Mouse (Mus musculus) brown adipose tissue, adult 24 weeks (tissue): ENCODE results near the gene Eif6. TPM values are rescaled to one million over a fixed set of nuclear protein-coding genes. Genes with fewer than 3 reads are reported as not detected.
"Not testable (repeated sequence)": the region's sequence is repeated elsewhere in the genome, so short reads cannot be mapped to it uniquely, and the experiment has no call there.

Experiments
- H3K27ac ChIP-seq: fragments of 200-500 bp; replicated peaks from 2 replicates; pipeline ENCODE4 v1.5.1; 2012; ENCODE audit warnings: low read depth, mild to moderate bottlenecking, low read length
- H3K4me1 ChIP-seq: fragments of 200-500 bp; 2 replicates; pipeline ENCODE4 v1.6.1; 2012; ENCODE audit warnings: low read length, mixed read lengths; ENCODE audit not compliant: control insufficient read depth, insufficient read depth, insufficient read length
- H3K4me3 ChIP-seq: fragments of 200-500 bp; 2 replicates; pipeline ENCODE4 v1.5.1; 2012; ENCODE audit warnings: low read depth, mild to moderate bottlenecking, low read length, moderate library complexity; ENCODE audit not compliant: insufficient read depth
- polyA plus RNA-seq: library from polyadenylated mRNA; stranded (reverse); fragments of >200 nt; gene quantifications from 2 replicates; pipeline ENCODE4 v1.2.4, GENCODE M21; 2012; ENCODE audit not compliant: missing spikeins, insufficient read depth, insufficient read length

Gene Eif6
- polyA plus RNA-seq, 1 experiment: 64.7 TPM

DNA sequence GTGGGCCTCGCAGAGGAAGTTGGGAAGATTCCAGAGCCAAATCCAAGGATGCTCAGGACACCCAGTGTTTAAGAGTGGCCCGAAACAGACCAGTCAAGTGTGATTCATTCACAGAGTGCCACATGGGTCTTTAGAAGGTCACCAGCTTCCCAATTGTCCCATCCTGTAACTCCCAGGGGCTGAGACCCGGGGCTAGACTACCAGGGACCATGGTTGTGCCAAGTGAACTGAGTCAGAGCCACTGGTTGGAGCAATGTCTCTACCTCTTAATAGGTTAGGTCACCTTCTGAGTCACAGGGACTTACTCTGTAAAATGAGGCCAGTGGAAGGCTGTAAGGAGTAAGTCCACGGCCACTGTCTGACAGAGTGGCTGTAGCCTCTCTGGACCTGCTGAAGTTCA is 12.2 kb upstream of the Eif6 start:
- H3K27ac ChIP-seq: no peak overlapping the region
- H3K4me1 ChIP-seq: no peaks in the 10 kb centered on the region
- no peak overlapping the region for H3K4me3 ChIP-seq

DNA sequence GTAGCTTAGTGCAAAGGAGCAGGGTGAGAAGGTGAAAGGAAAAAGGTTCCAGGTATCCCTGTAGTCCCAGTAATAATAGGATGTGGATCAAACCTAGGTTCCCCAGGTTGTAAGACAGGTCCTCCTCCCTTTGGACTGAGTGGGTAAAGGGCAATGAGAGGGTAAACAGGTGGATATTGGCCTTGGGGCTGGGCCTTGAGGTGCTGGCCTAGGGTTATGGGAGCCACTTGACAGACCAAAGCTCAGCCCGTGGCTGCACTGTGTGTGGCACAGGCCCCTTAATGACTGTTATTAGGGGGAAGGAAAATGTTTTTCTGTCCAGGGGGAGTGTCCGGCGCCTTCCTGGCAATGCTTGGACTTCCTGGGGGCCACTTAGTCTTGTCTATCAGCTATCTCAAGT is 11.2 kb upstream of the Eif6 start:
- Histone ChIP-seq H3K4me1 (no peaks in the 10 kb centered on the region), H3K4me3 (no peak overlapping the region), H3K27ac (no peak overlapping the region)

DNA sequence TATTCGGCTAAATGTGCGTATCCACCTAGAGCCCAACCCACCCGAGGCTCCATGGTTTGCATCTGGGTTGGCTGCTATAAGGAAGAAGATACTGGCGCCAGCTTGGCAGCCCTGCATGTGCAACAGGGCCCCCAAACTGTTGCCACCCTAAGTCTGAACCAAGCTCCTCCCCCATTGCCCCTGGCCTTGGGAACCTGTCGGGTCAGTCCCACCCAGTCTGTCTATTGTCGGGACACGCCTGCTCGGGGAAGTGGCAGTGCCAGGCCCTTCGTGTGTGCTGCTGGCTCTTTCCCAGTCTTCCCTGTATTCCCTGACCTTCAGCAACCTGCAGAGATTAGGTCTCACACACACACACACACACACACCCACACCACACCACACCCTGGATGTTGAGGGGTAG is 8.0 kb upstream of the Eif6 start, which contains the start of gene Fam83c:
Fam83c (minus strand) TSS at position 123 of the 400 bp plus-strand sequence.
- H3K27ac ChIP-seq: no peak within 1 kb of the TSS
- H3K4me1 ChIP-seq: no peaks in the 10 kb centered on the region
- H3K4me3 ChIP-seq: no peak within 1 kb of the TSS

DNA sequence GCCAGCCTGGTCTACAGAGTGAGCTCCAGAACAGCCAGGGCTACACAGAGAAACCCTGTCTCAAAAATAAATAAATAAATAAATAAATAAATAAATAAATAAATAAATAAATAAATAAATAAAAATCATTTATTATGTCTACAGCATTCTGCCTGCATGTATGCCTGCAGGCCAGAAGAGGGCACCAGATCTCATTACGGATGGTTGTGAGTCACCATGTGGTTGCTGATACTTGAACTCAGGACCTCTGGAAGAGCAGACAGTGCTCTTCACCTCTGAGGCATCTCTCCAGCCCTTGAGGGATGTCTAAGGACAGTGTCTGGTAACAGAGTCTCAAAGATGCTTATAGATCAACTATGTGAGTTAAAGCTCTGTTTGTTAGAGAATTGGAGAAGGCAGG is 5.4 kb upstream of the Eif6 start:
- not testable (repeated sequence) for H3K27ac ChIP-seq, H3K4me1 ChIP-seq, H3K4me3 ChIP-seq

DNA sequence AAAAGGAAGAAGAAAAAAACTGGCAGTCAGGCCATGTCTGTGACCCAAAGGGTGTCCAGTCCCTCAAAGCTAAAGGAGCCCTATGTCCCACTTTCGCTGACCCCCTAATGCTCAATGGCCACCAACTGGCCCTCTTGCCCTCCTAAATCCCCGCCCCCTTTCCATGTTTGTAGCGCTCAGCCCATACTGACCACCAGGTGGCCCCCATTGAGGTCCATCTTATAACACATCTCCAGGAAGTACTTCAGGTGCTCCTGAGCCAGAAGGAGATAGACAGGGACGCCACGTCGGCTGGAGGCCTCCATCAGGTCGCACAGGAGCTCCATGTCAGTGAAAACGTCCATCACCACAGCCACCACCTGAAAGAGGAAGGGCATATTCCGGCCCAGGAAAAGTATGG is 4.6 kb upstream of the Eif6 start:
- no peak overlapping the region for H3K4me3 ChIP-seq
- H3K27ac ChIP-seq: no peak overlapping the region

DNA sequence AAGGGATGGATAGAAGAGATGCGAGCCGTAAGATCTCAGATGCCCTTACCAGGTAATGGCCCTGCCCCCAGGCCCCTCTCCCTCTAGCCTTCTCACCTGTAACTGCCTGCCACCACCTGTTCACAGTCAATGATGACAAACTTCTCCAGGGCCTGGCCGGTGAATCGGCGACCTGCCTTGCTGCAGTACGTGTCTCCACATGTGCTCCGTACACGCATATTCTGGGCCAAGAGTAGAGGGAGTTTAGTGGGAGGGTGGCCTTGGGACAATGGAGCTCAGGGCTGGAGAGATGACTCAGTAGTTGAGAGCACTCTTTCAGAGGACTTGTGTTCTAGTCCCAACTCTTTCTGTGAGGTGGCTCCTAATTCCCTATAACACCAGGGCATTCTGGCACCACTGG is 4.1 kb upstream of the Eif6 start:
- no peak overlapping the region for H3K4me3 ChIP-seq
- H3K4me1 ChIP-seq: no peaks in the 10 kb centered on the region
- H3K27ac ChIP-seq: no peak overlapping the region

More for the DNA sequence above, 4.6 kb upstream of the Eif6 start:
- no peaks in the 10 kb centered on the region for H3K4me1 ChIP-seq

DNA sequence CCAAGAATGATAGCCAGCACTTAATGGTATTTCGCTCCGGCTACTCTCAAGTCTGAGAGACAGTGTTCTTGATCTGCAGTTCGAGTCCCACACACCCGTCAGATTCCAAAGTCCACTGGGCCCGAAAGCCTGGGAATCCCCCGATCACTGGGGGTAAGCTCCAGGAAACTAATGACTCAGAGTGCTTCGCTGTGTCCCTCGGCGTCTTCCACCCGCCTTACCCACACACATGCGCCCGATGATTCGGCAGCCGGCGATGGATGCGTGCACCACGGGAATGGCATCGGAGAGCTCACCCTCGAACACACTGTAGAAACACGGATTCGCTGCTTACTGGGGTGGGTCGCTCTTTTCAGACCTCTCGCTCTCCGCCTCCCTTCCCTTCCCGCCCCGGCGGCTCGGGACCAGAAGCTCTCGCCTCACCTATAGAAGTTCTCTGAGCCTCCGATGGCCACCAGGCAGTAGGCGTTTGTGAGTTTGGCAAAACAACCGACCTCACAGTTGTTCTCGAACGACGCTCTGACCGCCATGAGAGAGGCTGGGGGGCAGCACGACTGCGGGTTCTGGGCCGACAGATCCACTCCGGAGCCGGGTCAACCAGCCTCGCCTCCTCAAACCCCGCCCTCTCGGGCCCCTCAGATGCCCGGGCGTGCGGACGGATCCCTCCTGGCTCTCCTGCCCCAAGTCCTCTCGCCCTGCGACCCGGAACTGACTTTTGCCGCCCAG is 658 bp downstream of the Eif6 start:
- Histone ChIP-seq H3K4me3 (peak overlapping the region; percentile 80), H3K4me1 (no peaks in the 10 kb centered on the region), H3K27ac (peak overlapping the region; percentile 56)

DNA sequence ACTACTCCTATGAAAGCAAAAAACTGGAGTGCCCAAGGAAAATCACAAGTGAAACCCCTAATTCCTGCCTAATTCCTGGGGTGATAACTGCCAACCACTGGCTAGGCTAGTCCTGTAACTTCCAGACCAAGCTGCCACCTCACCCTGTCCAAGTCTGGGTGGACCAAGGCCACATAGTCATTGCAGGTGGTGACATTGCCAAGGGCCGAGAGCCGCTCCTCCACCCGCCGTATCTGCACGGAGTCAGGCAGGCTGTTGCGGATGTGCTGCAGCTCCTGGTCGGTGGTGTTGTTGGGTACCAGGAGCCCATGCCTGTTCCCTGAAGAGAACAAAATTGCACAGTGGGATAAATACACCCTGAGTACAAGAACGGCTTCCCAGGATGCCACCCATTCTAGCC is 3.0 kb downstream of the Eif6 start:
- Histone ChIP-seq H3K4me1 (no peaks in the 10 kb centered on the region), H3K27ac (no peak overlapping the region), H3K4me3 (no peak overlapping the region)

DNA sequence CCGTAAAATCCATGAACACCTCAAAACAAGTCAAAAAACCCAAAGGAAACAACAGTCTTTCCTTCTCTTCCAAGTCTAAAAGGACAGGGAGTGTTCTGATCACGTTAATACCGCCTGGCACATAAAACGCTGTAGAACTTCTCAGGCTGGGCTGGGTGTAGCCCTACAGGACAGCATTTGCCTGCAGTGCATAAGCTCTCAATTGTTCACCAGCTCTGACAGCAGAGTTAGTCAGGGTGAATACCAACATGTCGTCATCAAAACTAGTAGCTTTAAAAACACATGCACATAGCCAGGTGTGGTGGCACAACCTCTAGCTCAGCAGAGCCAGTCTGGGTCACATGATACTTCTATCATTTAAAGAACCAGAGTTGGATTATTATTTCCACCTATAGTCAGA is 5.9 kb downstream of the Eif6 start:
- Histone ChIP-seq H3K27ac (no peak overlapping the region), H3K4me3 (no peak overlapping the region), H3K4me1 (no peaks in the 10 kb centered on the region; the same call in 1 of the 2 replicates)

DNA sequence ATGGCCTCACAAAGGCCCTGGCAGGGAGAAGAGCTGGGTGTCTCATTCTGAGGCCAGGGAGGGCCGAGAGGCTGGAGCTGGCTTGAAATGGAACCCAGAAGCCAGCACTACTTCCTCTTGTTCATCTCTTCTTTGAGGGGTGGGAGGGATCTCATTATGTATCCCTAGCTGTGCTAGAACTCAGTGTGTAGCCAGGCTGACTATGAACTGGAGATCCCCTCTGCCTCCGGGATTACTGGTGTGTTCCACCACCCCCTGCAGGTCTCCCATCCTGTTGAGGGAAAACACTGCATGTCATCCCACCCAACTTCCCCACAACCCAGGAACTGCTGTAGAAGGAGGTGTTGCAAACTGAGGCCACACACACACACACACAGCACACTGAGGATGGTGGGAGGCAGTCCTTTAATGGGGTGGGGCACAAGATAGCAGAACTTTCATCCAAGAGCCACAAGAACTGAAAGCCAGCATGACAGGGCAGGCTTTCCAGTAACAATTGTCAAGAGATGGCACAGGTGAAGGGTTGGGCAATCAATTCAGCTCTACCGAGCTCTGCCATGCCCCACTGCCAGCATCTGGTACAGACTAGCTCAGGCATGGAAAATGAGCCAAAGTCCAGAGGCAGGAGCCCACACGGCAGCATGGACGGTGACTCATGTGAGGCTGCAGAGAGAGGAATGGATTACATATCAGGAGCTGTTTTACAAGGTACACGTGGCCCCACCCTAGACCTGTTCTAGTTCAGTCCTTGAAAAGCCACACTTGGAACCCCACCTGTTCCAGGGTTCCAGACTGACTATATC is 7.1 kb downstream of the Eif6 start:
- no peaks in the 10 kb centered on the region; the same call in 1 of the 2 replicates for H3K4me1 ChIP-seq
- H3K27ac ChIP-seq: peak overlapping the region; percentile 27; the same call in 1 of the 2 replicates
- H3K4me3 ChIP-seq: peak overlapping the region; percentile 32

DNA sequence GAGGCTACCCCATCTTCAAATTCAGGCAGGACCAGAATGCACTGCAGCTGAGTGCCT is 7.5 kb downstream of the Eif6 start, which contains the start of gene BC029722:
BC029722 (minus strand) TSS at position 35 of the 57 bp plus-strand sequence.
- H3K27ac ChIP-seq: peak within 1 kb of the TSS; percentile 83
- H3K4me1 ChIP-seq: no peaks in the 10 kb centered on the region; the same call in 1 of the 2 replicates
- H3K4me3 ChIP-seq: peak within 1 kb of the TSS; percentile 88

DNA sequence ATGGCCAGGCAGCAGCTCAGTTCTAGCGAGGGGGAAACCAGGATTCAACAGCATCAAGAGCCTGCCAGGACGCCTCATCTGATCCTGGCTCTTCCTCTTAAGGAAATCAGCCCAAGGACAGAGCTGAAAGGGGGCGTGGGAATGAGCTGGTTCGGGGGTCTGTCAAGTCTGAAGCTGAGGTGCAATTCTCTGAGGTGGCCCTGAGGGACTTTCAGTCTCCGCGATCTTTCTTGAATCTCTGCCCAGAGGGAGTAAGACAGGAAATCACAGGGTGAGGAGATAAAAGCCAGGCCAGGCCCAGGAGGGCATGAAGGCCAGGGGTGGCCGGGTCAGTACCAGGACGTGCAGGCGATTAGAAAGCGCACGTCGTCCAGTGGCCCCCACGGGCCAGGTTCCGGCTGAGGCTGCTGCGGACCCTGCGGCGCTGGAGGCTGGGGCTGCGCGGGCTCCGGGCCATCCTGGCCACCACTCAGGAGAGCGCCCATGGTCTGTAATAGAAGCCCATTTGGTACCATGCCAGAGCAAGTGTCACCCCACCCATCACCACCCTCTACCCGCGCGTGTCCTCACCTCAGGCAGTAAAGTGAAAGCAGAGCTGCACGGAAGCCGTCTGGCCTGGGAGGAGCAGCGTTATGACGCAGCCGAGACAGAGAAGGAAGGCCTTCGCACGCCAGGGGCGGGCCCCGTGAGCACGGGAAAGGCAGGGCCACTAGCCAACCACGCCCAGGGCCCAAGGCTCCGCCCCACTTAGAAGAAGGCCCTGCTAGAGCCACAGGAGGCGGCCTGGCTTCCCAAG is 7.9 kb downstream of the Eif6 start:
- peak overlapping the region; percentile 88 for H3K4me3 ChIP-seq
- H3K4me1 ChIP-seq: no peaks in the 10 kb centered on the region; the same call in 1 of the 2 replicates
- H3K27ac ChIP-seq: peak overlapping the region; percentile 83

DNA sequence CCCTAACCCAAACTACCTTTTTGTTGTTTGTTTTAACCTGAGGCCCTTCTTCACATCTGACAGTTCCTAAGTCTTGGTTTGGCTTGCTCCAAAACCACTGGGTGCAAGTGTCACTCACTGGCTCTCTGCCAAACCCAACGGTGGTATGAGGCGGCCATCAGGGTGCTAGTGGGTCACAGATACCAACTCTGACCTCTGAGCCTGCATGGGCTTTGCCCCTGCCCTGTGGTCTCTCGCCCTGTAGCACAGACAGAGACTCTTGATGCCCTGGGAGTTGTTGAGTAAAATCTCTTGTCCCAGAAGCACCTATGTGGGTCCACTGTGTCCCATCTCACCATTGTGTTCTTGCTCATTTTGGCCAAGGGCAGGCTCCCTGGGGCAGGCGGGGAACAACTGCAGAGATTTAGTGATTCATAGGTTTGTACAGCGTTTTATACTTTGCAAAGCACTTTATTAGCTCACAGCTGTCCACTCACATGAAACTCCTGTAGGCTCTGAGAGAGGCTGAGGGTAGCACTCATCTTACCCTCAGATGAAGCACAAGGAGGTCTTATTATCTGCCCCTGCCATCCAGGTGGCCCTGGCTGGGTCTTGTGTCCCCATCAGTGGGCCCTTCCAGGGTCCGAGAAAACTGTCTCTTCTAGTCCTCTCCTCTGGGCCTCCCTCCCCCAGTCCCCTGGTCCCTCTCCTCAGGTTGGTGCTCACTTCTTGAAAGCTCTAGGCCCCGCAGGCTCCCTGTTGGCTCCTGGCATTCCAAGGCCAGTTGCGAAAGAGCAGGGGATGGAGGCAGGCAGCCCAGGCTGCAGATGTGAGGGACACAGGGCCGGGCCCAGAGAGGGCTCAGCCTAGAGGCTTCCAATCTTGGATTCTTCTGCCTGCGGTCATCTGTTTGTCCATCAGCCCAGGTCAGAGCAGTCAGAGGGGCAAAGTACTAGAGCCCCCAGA is 9.2 kb downstream of the Eif6 start:
- Histone ChIP-seq H3K4me3 (peak overlapping the region; percentile 88), H3K27ac (no peak overlapping the region), H3K4me1 (no peaks in the 10 kb centered on the region; the same call in 1 of the 2 replicates)

DNA sequence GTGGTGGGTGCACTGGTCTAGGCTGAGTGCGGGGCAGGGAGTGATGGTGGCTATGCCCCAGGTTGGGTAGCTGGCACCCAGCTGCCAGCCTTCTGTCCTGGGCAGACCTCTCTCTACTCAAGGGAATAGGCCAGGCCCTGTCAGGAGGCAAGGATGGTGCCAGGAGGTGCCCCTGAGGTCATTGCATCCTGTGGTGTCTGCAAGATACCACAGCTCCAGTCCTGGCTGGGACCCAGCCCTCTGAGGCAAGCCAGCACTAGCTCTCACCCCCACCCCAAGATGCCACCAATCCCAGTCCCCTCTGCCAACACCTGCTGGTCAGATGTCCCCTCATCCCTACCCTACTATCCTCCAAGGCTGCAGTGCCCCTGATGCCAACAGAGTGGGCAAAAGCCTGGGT is 10.5 kb downstream of the Eif6 start:
- H3K27ac ChIP-seq: no peak overlapping the region
- H3K4me3 ChIP-seq: no peak overlapping the region
- H3K4me1 ChIP-seq: no peaks in the 10 kb centered on the region; the same call in 1 of the 2 replicates
